ENCODE assay signal across 8 mouse cellular contexts in the genomic region with DNA sequence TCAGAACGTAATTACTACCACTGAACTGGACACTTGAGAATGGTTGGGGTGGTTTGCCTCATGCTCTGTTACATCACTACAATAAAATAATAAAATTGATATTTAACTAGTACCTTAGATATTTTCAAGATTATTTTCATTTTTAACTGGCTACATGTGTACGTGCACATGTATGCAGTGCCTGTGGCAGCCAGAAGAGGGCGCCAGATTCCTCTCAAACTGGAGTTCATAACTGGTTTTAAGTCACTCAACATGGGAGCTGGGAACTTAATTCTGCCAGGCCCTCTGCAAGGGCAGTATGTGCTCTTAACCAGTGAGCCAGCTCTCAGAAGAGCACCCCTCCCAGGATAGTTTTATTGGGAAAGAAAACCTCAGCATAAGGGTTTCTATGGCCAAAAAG.
DNase-seq lines count a peak whose midpoint lies in the region; ATAC-seq and TF ChIP-seq lines count a peak whose summit lies in the region.

No protein-coding gene starts in this region.

- WGBS in limb, embryonic 11.5 days, result 53% methylated on average over 3 of the region's 3 CpGs
- WGBS in limb, embryonic 10.5 days, result 58% methylated on average over 3 of the region's 3 CpGs
- WGBS in liver, embryonic 14.5 days (ENCODE audit: insufficient replicate concordance), result 34% methylated on average over 3 of the region's 3 CpGs

- H3K4me1 ChIP-seq in limb, embryonic 11.5 days (ENCODE audit: control insufficient read depth, insufficient read depth, low read length), result no peaks in the 10 kb centered on the region
- no peaks in the 10 kb centered on the region for H3K4me1 ChIP-seq in limb, embryonic 10.5 days
- no peaks in the 10 kb centered on the region for H3K4me1 ChIP-seq in liver, embryonic 14.5 days (replicated peaks; ENCODE audit: control insufficient read depth in 2 of 2, insufficient read depth in 2 of 2, low read length in 1 of 2)

- TF ChIP-seq EP300 in liver, embryonic 14.5 days (IDR thresholded peaks at IDR 0.05; ENCODE audit: low read depth), result no peak

- no peaks in the 10 kb centered on the region for H3K27me3 ChIP-seq in limb, embryonic 11.5 days (ENCODE audit: control insufficient read depth, insufficient read depth, low read length)
- H3K27me3 ChIP-seq in limb, embryonic 10.5 days (ENCODE audit: low read depth, poor library complexity, severe bottlenecking), result no peaks in the 10 kb centered on the region
- H3K27me3 ChIP-seq in liver, embryonic 14.5 days (ENCODE audit: control insufficient read depth, insufficient read depth, low read length), result no peaks in the 10 kb centered on the region

- no peak overlapping the region for H3K27ac ChIP-seq in limb, embryonic 11.5 days (replicated peaks; ENCODE audit: low read depth, low read length)
- H3K27ac ChIP-seq in limb, embryonic 10.5 days, result no peak overlapping the region
- no peak overlapping the region for H3K27ac ChIP-seq in liver, embryonic 14.5 days

- DNase-seq in adrenal gland, postnatal 25 days, result peak; percentile 30
- DNase-seq in adrenal gland, adult 2 months, result no peak
- DNase-seq in limb, embryonic 11.5 days (ENCODE audit: low spot score), result peak; percentile 29
- no peak for DNase-seq in limb, embryonic 10.5 days (ENCODE audit: low spot score)
- DNase-seq in ZHBTc4 (ENCODE audit: low read depth, low spot score), result peak; percentile 60
- DNase-seq in liver, embryonic 14.5 days (ENCODE audit: low read depth in 3 of 3, low spot score in 3 of 3), result no peak
- DNase-seq in T-cell, adult 2 months (ENCODE audit: low spot score), result no peak

- no peaks in the 10 kb centered on the region for H3K9me3 ChIP-seq in limb, embryonic 11.5 days (ENCODE audit: control insufficient read depth, low read length)
- no peaks in the 10 kb centered on the region for H3K9me3 ChIP-seq in limb, embryonic 10.5 days (replicated peaks)
- no peaks in the 10 kb centered on the region for H3K9me3 ChIP-seq in liver, embryonic 14.5 days (ENCODE audit: control insufficient read depth, low read length)

- H3K4me2 ChIP-seq in limb, embryonic 11.5 days (ENCODE audit: low read depth, severe bottlenecking), result no peak overlapping the region
- no peak overlapping the region for H3K4me2 ChIP-seq in liver, embryonic 14.5 days (ENCODE audit: low read depth)

- no peaks in the 10 kb centered on the region for H3K36me3 ChIP-seq in limb, embryonic 11.5 days (ENCODE audit: control insufficient read depth, insufficient read depth, low read length)
- H3K36me3 ChIP-seq in limb, embryonic 10.5 days, result no peaks in the 10 kb centered on the region
- H3K36me3 ChIP-seq in liver, embryonic 14.5 days (replicated peaks; ENCODE audit: control insufficient read depth, insufficient read depth, low read depth), result no peaks in the 10 kb centered on the region

- ATAC-seq in limb, embryonic 11.5 days (ENCODE audit: insufficient number of reproducible peaks, low FRiP score, low TSS enrichment, low read depth), result no peak
- no peak for ATAC-seq in liver, embryonic 14.5 days (ENCODE audit: insufficient read depth)
- no peak for ATAC-seq in erythroblast, adult 5-6 weeks (replicated peaks; ENCODE audit: low FRiP score, poor library complexity, severe bottlenecking)

- no peak overlapping the region for H3K9ac ChIP-seq in limb, embryonic 11.5 days (ENCODE audit: low read length)
- H3K9ac ChIP-seq in liver, embryonic 14.5 days (replicated peaks), result no peak overlapping the region

- no peak overlapping the region for H3K4me3 ChIP-seq in limb, embryonic 11.5 days (ENCODE audit: low read depth, low read length)
- no peak overlapping the region for H3K4me3 ChIP-seq in limb, embryonic 10.5 days
- no peak overlapping the region for H3K4me3 ChIP-seq in liver, embryonic 14.5 days (ENCODE audit: insufficient read depth in 1 of 2, low read depth in 2 of 2, low read length in 2 of 2)

- TF ChIP-seq CTCF in liver, embryonic 14.5 days (IDR thresholded peaks at IDR 0.05; ENCODE audit: low read depth), result peak; percentile 62

Comparison
In these comparisons a context has a peak if more than half of its experiments do, and no peak if none do; other contexts are left out.
1. DNase-seq: peak in adrenal gland, postnatal 25 days (single experiment), limb, embryonic 11.5 days (single experiment) and ZHBTc4 (single experiment); none in adrenal gland, adult 2 months (single experiment), limb, embryonic 10.5 days (single experiment), liver, embryonic 14.5 days (0 of 3) and T-cell, adult 2 months (single experiment).